Mouse (Mus musculus): ENCODE results near the gene Ptgds. TPM values are rescaled to one million over a fixed set of nuclear protein-coding genes. Genes with fewer than 3 reads are reported as not detected.

Gene Ptgds
- total and polyA plus RNA-seq, 2 experiments from 2014 or later = 2,498 to 3,193 TPM

DNA sequence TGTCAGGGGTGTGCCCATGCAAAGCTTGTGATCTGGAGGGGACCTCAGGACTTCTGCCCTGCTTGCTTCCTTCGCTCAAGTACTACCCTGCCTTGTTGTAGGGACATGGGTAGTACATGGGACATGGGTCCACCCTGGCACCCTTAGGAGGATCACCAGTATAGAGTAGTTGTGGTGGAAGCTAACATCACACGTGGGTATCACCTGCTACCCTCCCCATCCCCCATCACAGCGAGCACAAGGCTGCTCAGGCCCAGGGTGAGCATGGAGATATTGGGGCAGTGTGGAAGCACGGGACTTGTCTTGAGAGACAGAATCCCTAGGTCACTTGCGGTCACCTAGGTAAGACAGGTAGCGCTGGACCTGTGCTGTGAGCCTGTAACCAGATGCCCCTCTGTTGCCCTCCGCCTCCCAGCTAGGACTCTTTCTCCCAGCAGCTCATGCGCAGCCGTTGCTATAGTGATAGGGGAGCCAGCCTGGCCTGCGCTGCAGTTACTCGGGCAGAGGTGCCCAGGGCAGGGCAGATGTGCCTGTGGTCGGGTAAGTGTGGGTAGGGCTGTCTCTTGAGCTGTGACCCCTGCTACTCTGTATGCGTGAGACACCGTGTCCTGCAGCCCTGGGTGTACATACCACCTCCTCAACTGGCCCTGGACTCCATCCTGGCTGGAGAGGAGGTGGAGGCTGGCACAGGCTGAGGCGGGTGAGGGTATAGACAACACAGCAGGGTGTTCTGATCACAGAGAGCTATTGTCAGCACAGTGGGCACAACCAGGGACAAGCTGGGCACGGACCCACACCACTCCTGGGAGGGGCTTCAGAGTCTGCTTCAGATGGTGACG lies 39.2 kb downstream of the Ptgds start:
- Histone ChIP-seq H3K4me1 (ENCODE audit: insufficient read depth, low read length) (peaks cover 28% of the 10 kb centered on the region), H3K27ac (no peak overlapping the region; the same call in 1 of the 2 replicates), H3K4me3 (ENCODE audit: low read length) (no peak overlapping the region; the same call in 1 of the 2 replicates), H3K9ac (replicated peaks; ENCODE audit: low read length) (peak overlapping the region; percentile 22; the same call in 1 of the 2 replicates), H3K9me3 (ENCODE audit: low read length) (no peaks in the 10 kb centered on the region), H3K4me2 (ENCODE audit: low read depth, low read length) (peak overlapping the region; percentile 83), H3K36me3 (ENCODE audit: insufficient read depth, low read length) (peaks cover 15% of the 10 kb centered on the region; the same call in 1 of the 2 replicates), H3K27me3 (ENCODE audit: insufficient read depth, low read length) (no peaks in the 10 kb centered on the region)
- peak; percentile 40 for DNase-seq (ENCODE audit: low spot score)
- no peak for TF ChIP-seq CTCF (IDR thresholded peaks at IDR 0.05; ENCODE audit: low read depth)
- peak; percentile 8; the same call in 1 of the 2 replicates for ATAC-seq
- 38% methylated on average over 17 of the region's 17 CpGs for WGBS

GRCm38 (mm10) chr2:25429435-25430180 lies 40.2 kb downstream of the Ptgds start:
- Histone ChIP-seq H3K9ac (replicated peaks; ENCODE audit: low read length) (peak overlapping the region; percentile 87), H3K4me1 (ENCODE audit: insufficient read depth, low read length) (peaks cover 28% of the 10 kb centered on the region), H3K4me3 (ENCODE audit: low read length) (peak overlapping the region; percentile 81), H3K4me2 (ENCODE audit: low read depth, low read length) (peak overlapping the region; percentile 83), H3K36me3 (ENCODE audit: insufficient read depth, low read length) (peaks cover 8% of the 10 kb centered on the region; the same call in 1 of the 2 replicates), H3K27ac (peak overlapping the region; percentile 86; the same call in 1 of the 2 replicates), H3K9me3 (ENCODE audit: low read length) (no peaks in the 10 kb centered on the region), H3K27me3 (ENCODE audit: insufficient read depth, low read length) (no peaks in the 10 kb centered on the region)
- ATAC-seq (no peak), DNase-seq (ENCODE audit: low spot score) (peak; percentile 17)
- WGBS = 41% methylated on average over 5 of the region's 5 CpGs
- TF ChIP-seq CTCF (IDR thresholded peaks at IDR 0.05; ENCODE audit: low read depth) = no peak

- WGBS = under 1% methylated on average over 80 of the region's 89 CpGs
- Histone ChIP-seq H3K36me3 (ENCODE audit: insufficient read depth, low read length) (peaks cover 4% of the 10 kb centered on the region; the same call in 1 of the 2 replicates), H3K4me1 (ENCODE audit: insufficient read depth, low read length) (peaks cover 28% of the 10 kb centered on the region), H3K9me3 (ENCODE audit: low read length) (no peaks in the 10 kb centered on the region), H3K27me3 (ENCODE audit: insufficient read depth, low read length) (no peaks in the 10 kb centered on the region), H3K4me2 (ENCODE audit: low read depth, low read length) (peak within 1 kb of the TSS; percentile 83), H3K9ac (replicated peaks; ENCODE audit: low read length) (peak within 1 kb of the TSS; percentile 87), H3K27ac (peak within 1 kb of the TSS; percentile 86), H3K4me3 (ENCODE audit: low read length) (peak within 1 kb of the TSS; percentile 81)
- TF ChIP-seq CTCF (IDR thresholded peaks at IDR 0.05; ENCODE audit: low read depth) = peak; percentile 79
- DNase-seq (ENCODE audit: low spot score) (peak; percentile 97), ATAC-seq (peak; percentile 90)
These were observed 41.2 kb downstream of the Ptgds start, which contains the start of gene Abca2 for GRCm38 (mm10) chr2:25428442-25429236. TSS of gene Abca2 (plus strand) at chr2:25428703.

DNA sequence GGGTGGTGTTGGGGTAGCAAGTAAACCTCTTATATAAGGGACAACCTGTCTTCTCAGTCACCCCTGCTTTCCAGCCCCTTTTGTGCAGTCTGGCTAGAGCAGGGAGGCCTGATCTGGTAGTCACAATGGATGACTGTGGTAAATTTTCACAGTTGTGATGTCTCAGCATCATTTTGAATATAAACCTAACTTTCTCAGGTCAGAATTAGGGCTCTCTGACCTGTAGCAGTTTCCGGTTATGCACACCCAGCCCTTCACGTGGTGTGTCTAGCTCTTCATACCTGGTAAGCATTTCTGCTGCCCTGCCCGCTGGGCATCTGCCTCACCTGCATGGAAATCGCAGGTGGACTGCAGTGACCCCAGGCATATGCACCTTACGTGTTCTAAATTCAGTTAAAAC lies 42.6 kb downstream of the Ptgds start:
- no peak overlapping the region for H3K9ac ChIP-seq (replicated peaks; ENCODE audit: low read length)
- no peaks in the 10 kb centered on the region for H3K9me3 ChIP-seq (ENCODE audit: low read length)
- DNase-seq (ENCODE audit: low spot score) = no peak
- H3K4me1 ChIP-seq (ENCODE audit: insufficient read depth, low read length) = peaks cover 28% of the 10 kb centered on the region
- no peaks in the 10 kb centered on the region for H3K36me3 ChIP-seq (ENCODE audit: insufficient read depth, low read length)
- H3K27ac ChIP-seq = no peak overlapping the region
- H3K4me2 ChIP-seq (ENCODE audit: low read depth, low read length) = no peak overlapping the region
- H3K4me3 ChIP-seq (ENCODE audit: low read length) = no peak overlapping the region
- WGBS = 87% methylated on average over 5 of the region's 5 CpGs
- no peaks in the 10 kb centered on the region for H3K27me3 ChIP-seq (ENCODE audit: insufficient read depth, low read length)
- ATAC-seq = no peak
- TF ChIP-seq CTCF (IDR thresholded peaks at IDR 0.05; ENCODE audit: low read depth) = no peak

GRCm38 (mm10) chr2:25426721-25427191 lies 43.1 kb downstream of the Ptgds start:
- no peak overlapping the region for H3K9ac ChIP-seq (replicated peaks; ENCODE audit: low read length)
- 33% methylated on average over 5 of the region's 5 CpGs for WGBS
- no peak overlapping the region for H3K27ac ChIP-seq
- TF ChIP-seq CTCF (IDR thresholded peaks at IDR 0.05; ENCODE audit: low read depth) = peak; percentile 96
- peaks cover 24% of the 10 kb centered on the region for H3K4me1 ChIP-seq (ENCODE audit: insufficient read depth, low read length)
- H3K4me3 ChIP-seq (ENCODE audit: low read length) = no peak overlapping the region
- H3K4me2 ChIP-seq (ENCODE audit: low read depth, low read length) = no peak overlapping the region
- no peaks in the 10 kb centered on the region for H3K9me3 ChIP-seq (ENCODE audit: low read length)
- DNase-seq (ENCODE audit: low spot score) = peak; percentile 90
- no peaks in the 10 kb centered on the region for H3K27me3 ChIP-seq (ENCODE audit: insufficient read depth, low read length)
- no peaks in the 10 kb centered on the region for H3K36me3 ChIP-seq (ENCODE audit: insufficient read depth, low read length)
- ATAC-seq = peak; percentile 38; the same call in 1 of the 2 replicates

DNA sequence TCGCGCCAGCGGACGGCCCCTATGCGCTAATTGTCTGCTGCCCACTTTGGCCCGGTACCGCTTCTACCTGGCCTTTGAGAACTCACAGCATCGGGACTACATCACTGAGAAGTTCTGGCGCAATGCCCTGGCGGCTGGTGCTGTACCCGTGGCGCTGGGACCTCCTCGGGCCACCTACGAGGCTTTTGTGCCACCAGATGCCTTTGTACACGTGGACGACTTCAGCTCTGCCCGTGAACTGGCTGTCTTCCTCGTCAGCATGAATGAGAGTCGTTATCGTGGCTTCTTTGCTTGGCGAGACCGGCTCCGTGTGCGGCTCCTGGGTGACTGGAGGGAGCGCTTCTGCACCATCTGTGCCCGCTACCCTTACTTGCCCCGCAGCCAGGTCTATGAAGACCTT lies 44.4 kb downstream of the Ptgds start:
- DNase-seq (ENCODE audit: low spot score) (no peak), ATAC-seq (no peak)
- H3K9ac ChIP-seq (replicated peaks; ENCODE audit: low read length) = no peak overlapping the region
- H3K36me3 ChIP-seq (ENCODE audit: insufficient read depth, low read length) = no peaks in the 10 kb centered on the region
- no peak overlapping the region for H3K4me3 ChIP-seq (ENCODE audit: low read length)
- WGBS = 41% methylated on average over 27 of the region's 27 CpGs
- no peak overlapping the region for H3K27ac ChIP-seq
- no peak for TF ChIP-seq CTCF (IDR thresholded peaks at IDR 0.05; ENCODE audit: low read depth)
- H3K27me3 ChIP-seq (ENCODE audit: insufficient read depth, low read length) = no peaks in the 10 kb centered on the region
- H3K9me3 ChIP-seq (ENCODE audit: low read length) = no peaks in the 10 kb centered on the region
- H3K4me2 ChIP-seq (ENCODE audit: low read depth, low read length) = no peak overlapping the region
- peaks cover 12% of the 10 kb centered on the region for H3K4me1 ChIP-seq (ENCODE audit: insufficient read depth, low read length)
